Mouse (Mus musculus) midbrain, embryonic 16.5 days (tissue): ENCODE measurements around the gene Pih1d1. TPM values are rescaled to one million over a fixed set of nuclear protein-coding genes. Genes with fewer than 3 reads are reported as not detected.

Experiments
- ATAC-seq: fragments of 200-750 bp; cut with Nextera tagmentation; 2 replicates; pipeline ENCODE4 v1.8.0; 2017; ENCODE audit warnings: moderate TSS enrichment
- H3K27ac ChIP-seq: fragments of 300-500 bp; sonication (generic); 2 replicates; pipeline ENCODE4 v1.5.1; 2014; ENCODE audit warnings: mild to moderate bottlenecking, low read length, mixed read lengths
- H3K27me3 ChIP-seq: fragments of 300-500 bp; sonication (generic); 2 replicates; pipeline ENCODE4 v1.6.1; 2014; ENCODE audit warnings: low read depth, low read length, mixed read lengths; ENCODE audit not compliant: control insufficient read depth, insufficient read depth
- H3K36me3 ChIP-seq: fragments of 300-500 bp; sonication (generic); 2 replicates; pipeline ENCODE4 v1.6.1; 2014; ENCODE audit warnings: mild to moderate bottlenecking, low read length, moderate library complexity, mixed read lengths; ENCODE audit not compliant: control insufficient read depth, insufficient read depth
- H3K4me1 ChIP-seq: fragments of 300-500 bp; sonication (generic); 2 replicates; pipeline ENCODE4 v1.6.1; 2014; ENCODE audit warnings: mild to moderate bottlenecking, low read length, mixed read lengths; ENCODE audit not compliant: control insufficient read depth, insufficient read depth
- H3K4me2 ChIP-seq: fragments of 300-500 bp; sonication (generic); 2 replicates; pipeline ENCODE4 v1.6.1; 2014; ENCODE audit warnings: mild to moderate bottlenecking, low read length, mixed read lengths
- H3K4me3 ChIP-seq: fragments of 300-500 bp; sonication (generic); 2 replicates; pipeline ENCODE4 v1.5.1; 2014; ENCODE audit warnings: low read depth, mild to moderate bottlenecking, low read length, moderate library complexity, mixed read lengths
- H3K9ac ChIP-seq: fragments of 300-500 bp; sonication (generic); 2 replicates; pipeline ENCODE4 v1.6.1; 2014; ENCODE audit warnings: low read depth, low read length, mixed read lengths
- H3K9me3 ChIP-seq: fragments of 300-500 bp; sonication (generic); replicated peaks from 2 replicates; pipeline ENCODE4 v1.6.1; 2014; ENCODE audit warnings: mild to moderate bottlenecking, low read length, mixed read lengths; ENCODE audit not compliant: control insufficient read depth, poor library complexity, severe bottlenecking
- WGBS: fragments of 180-500 bp; shearing (Covaris S2); extraction: QIAGEN DNeasy Blood & Tissue Kit; methylation state at CpG from one replicate; pipeline ENCODE4 v1.1.7; 2014; 5-methylcytosine and 5-hydroxymethylcytosine counted together
- polyA plus RNA-seq: library from polyadenylated mRNA; unstranded; fragments of >200 nt; fragmentation: Nextera tagmentation; extraction: Ambion mirVana; gene quantifications from 2 replicates; pipeline ENCODE4 v1.2.1, GENCODE M21; 2015

Gene Pih1d1
- polyA plus RNA-seq, 1 experiment from 2014 or later: 89.9 TPM

DNA sequence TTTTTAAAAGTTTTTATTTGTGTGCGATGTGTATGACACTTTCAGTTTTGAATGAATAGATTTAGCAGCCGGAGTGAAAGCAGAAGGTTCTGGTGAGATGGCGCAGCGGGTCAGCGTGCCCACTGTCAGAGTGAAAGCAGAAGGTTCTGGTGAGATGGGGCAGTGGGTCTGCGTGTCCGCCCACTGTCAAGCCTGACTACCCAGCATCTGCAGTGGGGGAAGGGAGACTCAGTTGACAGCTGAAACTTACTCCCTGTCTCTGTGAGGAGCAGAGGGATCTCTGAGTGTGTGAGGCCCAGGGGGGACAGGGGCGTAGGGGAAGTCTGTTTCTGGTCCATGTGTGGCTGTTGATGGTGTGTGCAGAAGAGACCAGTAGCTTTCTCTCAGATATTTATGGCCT lies 36.5 kb upstream of the Pih1d1 start:
- H3K4me1 ChIP-seq: peaks cover 6% of the 10 kb centered on the region; the same call in 1 of the 2 replicates
- no peak overlapping the region for H3K9ac ChIP-seq
- no peak overlapping the region for H3K27ac ChIP-seq
- no peak overlapping the region for H3K4me2 ChIP-seq
- WGBS: 82% methylated on average over 8 of the region's 8 CpGs
- no peak for ATAC-seq
- no peak overlapping the region for H3K4me3 ChIP-seq
- no peaks in the 10 kb centered on the region for H3K27me3 ChIP-seq
- H3K36me3 ChIP-seq: peaks cover 28% of the 10 kb centered on the region
- H3K9me3 ChIP-seq: no peaks in the 10 kb centered on the region

- no peak for ATAC-seq
- peaks cover 31% of the 10 kb centered on the region for H3K36me3 ChIP-seq
These were observed 35.8 kb upstream of the Pih1d1 start for GRCm38 (mm10) chr7:45118336-45118735.

DNA sequence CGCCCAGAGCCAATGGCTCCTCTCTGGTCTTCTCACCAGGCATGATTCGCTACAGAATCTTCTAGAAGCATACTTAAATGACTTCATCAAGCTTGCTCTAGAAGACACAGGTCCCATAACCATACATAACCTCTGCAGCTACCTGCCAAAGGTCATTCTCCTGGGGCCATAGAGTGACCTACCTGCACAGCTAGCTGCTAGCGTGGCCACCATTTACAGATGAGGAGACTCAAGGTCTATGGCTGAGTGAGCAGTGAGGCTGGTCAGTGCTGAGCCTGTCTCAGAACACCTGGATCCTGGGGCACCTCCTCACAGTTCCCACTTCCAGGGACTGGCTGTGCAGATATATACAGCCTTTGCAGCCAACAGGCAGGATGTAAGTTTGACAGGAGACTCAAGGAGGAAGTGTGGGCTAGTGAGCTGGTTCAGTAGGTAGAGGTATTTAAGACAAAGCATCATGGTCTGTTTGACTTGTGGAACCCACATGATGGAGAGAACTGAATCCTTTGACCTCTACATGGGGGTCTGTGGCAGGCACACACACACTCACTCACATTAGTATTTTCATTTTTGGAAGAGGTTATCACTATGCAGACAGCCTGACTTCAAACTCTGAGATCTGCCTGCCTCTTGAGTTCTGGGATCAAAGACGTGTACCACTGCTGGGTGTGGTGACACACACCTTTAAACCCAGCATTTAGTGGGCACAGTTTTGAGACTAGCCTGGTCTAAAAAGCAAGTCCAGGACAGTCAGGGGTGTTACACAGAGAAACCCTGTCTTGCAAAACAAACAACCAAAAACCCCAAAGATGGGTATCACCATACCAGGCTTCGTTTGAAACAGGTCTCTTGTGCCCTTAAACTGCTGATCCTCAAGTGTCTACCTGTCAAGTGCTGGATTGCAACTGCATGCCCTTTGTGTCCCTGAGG lies 34.1 kb upstream of the Pih1d1 start:
- H3K9ac ChIP-seq: no peak overlapping the region
- H3K4me1 ChIP-seq: peaks cover 19% of the 10 kb centered on the region
- no peak for ATAC-seq
- 86% methylated on average over 5 of the region's 5 CpGs for WGBS
- H3K4me2 ChIP-seq: no peak overlapping the region
- no peaks in the 10 kb centered on the region for H3K27me3 ChIP-seq
- H3K36me3 ChIP-seq: peaks cover 31% of the 10 kb centered on the region
- H3K9me3 ChIP-seq: no peaks in the 10 kb centered on the region
- no peak overlapping the region for H3K27ac ChIP-seq
- no peak overlapping the region for H3K4me3 ChIP-seq

More at GRCm38 (mm10) chr7:45118336-45118735, 35.8 kb upstream of the Pih1d1 start:
- no peaks in the 10 kb centered on the region for H3K27me3 ChIP-seq
- peaks cover 13% of the 10 kb centered on the region for H3K4me1 ChIP-seq
- no peaks in the 10 kb centered on the region for H3K9me3 ChIP-seq
- H3K4me2 ChIP-seq: no peak overlapping the region
- no peak overlapping the region for H3K27ac ChIP-seq
- 91% methylated on average over 6 of the region's 6 CpGs for WGBS
- H3K9ac ChIP-seq: no peak overlapping the region
- no peak overlapping the region for H3K4me3 ChIP-seq

GRCm38 (mm10) chr7:45121404-45121803 lies 32.7 kb upstream of the Pih1d1 start:
- Histone ChIP-seq H3K27ac (no peak overlapping the region), H3K9me3 (no peaks in the 10 kb centered on the region), H3K4me3 (no peak overlapping the region), H3K36me3 (peaks cover 45% of the 10 kb centered on the region), H3K4me2 (no peak overlapping the region), H3K9ac (no peak overlapping the region), H3K4me1 (peaks cover 26% of the 10 kb centered on the region), H3K27me3 (no peaks in the 10 kb centered on the region)
- ATAC-seq: no peak
- 71% methylated on average over 7 of the region's 8 CpGs for WGBS

DNA sequence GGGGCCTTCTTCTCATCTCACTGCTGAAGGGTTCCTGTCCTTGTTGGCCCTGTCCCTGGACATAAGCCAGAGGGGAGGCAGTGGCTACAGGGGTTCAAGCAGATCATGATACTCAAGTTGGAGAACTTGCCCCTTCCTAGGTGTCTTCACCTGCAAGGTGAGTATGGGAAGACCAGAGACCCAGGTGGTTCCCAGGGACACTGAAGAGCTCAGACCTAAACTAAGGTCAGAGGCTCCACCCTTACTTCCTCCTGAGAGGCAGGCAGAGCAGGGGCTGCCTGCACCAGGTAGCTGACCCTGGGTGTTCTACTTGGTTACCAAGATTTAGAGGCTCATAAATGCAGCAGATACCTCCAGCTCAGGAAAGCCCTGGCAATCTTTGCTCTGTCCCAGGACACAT lies 32.1 kb upstream of the Pih1d1 start:
- peaks cover 50% of the 10 kb centered on the region for H3K36me3 ChIP-seq
- H3K4me3 ChIP-seq: no peak overlapping the region
- H3K27ac ChIP-seq: no peak overlapping the region
- H3K9ac ChIP-seq: no peak overlapping the region
- ATAC-seq: no peak
- H3K27me3 ChIP-seq: no peaks in the 10 kb centered on the region
- H3K4me1 ChIP-seq: peaks cover 31% of the 10 kb centered on the region
- H3K9me3 ChIP-seq: no peaks in the 10 kb centered on the region
- no peak overlapping the region for H3K4me2 ChIP-seq

DNA sequence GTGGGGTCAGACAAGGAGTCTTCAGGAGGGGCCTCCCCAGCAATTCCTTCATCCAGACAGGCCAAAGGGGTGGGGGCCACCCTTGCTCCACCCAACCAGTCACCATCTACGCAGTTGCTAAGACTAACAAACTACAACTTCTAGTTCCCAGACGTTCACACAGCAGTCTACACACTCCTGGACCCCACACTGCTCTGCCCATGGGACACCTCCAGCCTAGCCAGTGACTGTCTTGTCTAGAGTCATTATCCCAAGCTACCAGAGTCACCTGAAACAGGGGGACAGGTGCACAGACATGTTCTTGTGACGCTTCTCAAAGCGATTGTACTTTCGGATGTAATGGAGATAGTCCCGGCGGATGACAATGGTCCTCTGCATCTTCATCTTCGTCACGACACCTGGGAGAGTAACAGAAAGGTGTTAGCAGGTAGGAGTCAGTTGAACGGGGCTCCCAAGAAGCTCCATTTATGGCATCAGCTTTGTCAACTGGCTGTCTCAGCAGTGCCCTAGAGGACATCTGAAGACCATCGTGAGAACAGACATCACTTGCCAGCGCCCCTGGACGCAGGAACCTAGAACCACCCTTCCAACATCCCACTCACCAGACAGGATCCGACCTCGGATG lies 31.4 kb upstream of the Pih1d1 start:
- Histone ChIP-seq H3K36me3 (peaks cover 50% of the 10 kb centered on the region), H3K27ac (no peak overlapping the region)

DNA sequence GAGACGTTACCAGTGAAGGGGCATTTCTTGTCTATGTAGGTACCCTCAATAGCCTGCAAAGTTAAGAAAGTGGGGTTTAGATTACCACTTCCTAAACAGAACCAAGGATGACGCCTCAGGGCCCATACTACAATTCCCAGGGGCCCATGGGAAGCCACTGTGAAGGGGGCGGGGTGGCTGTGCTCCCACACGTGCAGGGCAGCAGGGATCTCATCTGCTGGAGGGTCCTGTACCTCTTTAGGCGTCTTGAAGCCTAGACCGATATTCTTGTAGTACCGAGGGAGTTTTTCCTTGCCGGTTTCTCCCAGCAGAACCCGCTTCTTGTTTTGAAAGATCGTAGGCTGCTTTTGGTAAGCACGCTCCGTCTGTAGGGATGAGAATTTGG lies 30.9 kb upstream of the Pih1d1 start:
- H3K36me3 ChIP-seq: peaks cover 50% of the 10 kb centered on the region
- WGBS: 22% methylated on average over 12 of the region's 12 CpGs
- H3K9me3 ChIP-seq: no peaks in the 10 kb centered on the region
- peak overlapping the region; percentile 93 for H3K9ac ChIP-seq
- peak overlapping the region; percentile 91 for H3K4me2 ChIP-seq
- H3K4me3 ChIP-seq: peak overlapping the region; percentile 91
- no peak for ATAC-seq
- H3K27ac ChIP-seq: peak overlapping the region; percentile 87
- no peaks in the 10 kb centered on the region for H3K27me3 ChIP-seq
- peaks cover 39% of the 10 kb centered on the region for H3K4me1 ChIP-seq

More for the DNA sequence above, 31.4 kb upstream of the Pih1d1 start:
- 87% methylated on average over 15 of the region's 15 CpGs for WGBS
- Histone ChIP-seq H3K27me3 (no peaks in the 10 kb centered on the region), H3K9me3 (no peaks in the 10 kb centered on the region), H3K4me1 (peaks cover 38% of the 10 kb centered on the region), H3K4me2 (peak overlapping the region; percentile 91), H3K9ac (peak overlapping the region; percentile 93), H3K4me3 (peak overlapping the region; percentile 91)
- ATAC-seq: no peak

- WGBS: under 1% methylated on average over 59 of the region's 59 CpGs
- Histone ChIP-seq H3K9ac (peak within 1 kb of the TSS; percentile 93), H3K4me3 (peak within 1 kb of the TSS; percentile 91), H3K27ac (peak within 1 kb of the TSS; percentile 87), H3K36me3 (peaks cover 46% of the 10 kb centered on the region), H3K27me3 (no peaks in the 10 kb centered on the region), H3K4me2 (peak within 1 kb of the TSS; percentile 91), H3K9me3 (no peaks in the 10 kb centered on the region), H3K4me1 (peaks cover 42% of the 10 kb centered on the region)
- ATAC-seq: peak; percentile 89
These were observed 29.6 kb upstream of the Pih1d1 start, which contains the start of gene Rps11 for GRCm38 (mm10) chr7:45124224-45125143. Gene Rps11 (minus strand): TSS chr7:45124439.
